ENCODE assay signal across 14 mouse cellular contexts in genomic region chr14:25244841-25245240, GRCm38 (mm10).
"Had no signal": no experiment of that assay in that cellular context is flagged by ENCODE, and none has a peak within 500 bp of the region (broad histone marks: within the 10 kb centered on the region; RNA-seq: fewer than 3 reads in every experiment).

No protein-coding gene starts in this region.

- ATAC-seq: liver, embryonic 12.5 days had no signal

- H3K4me1 ChIP-seq: liver, embryonic 12.5 days; megakaryocyte, embryonic 14.5 days had no signal

- H3K9me3 ChIP-seq: kidney, embryonic 15.5 days; limb, embryonic 15.5 days; liver, embryonic 12.5 days; lung, embryonic 15.5 days; megakaryocyte, embryonic 14.5 days; midbrain, embryonic 12.5 days had no signal

- H3K27me3 ChIP-seq: kidney, embryonic 15.5 days; limb, embryonic 15.5 days; liver, embryonic 12.5 days; lung, embryonic 15.5 days; midbrain, embryonic 12.5 days had no signal

- H3K4me3 ChIP-seq: kidney, embryonic 15.5 days; left cerebral cortex, adult 2 months; limb, embryonic 15.5 days; liver, embryonic 12.5 days; lung, embryonic 15.5 days; megakaryocyte, embryonic 14.5 days; midbrain, embryonic 12.5 days had no signal

- H3K9ac ChIP-seq: kidney, embryonic 15.5 days; limb, embryonic 15.5 days; liver, embryonic 12.5 days; lung, embryonic 15.5 days; midbrain, embryonic 12.5 days had no signal

- H3K27ac ChIP-seq: kidney, embryonic 15.5 days; left cerebral cortex, adult 2 months; limb, embryonic 15.5 days; liver, embryonic 12.5 days; lung, embryonic 15.5 days; macrophage; midbrain, embryonic 12.5 days had no signal

- DNase-seq: kidney, adult 2 months; kidney, postnatal 14 days; lung, postnatal 14 days; retina, postnatal 1 day; right cerebral cortex, postnatal 4 days; thymus, postnatal 36 days had no signal

- H3K36me3 ChIP-seq: kidney, embryonic 15.5 days; limb, embryonic 15.5 days; liver, embryonic 12.5 days; lung, embryonic 15.5 days; midbrain, embryonic 12.5 days had no signal

- H3K4me2 ChIP-seq: kidney, embryonic 15.5 days; limb, embryonic 15.5 days; liver, embryonic 12.5 days; lung, embryonic 15.5 days; midbrain, embryonic 12.5 days had no signal
